Mouse (Mus musculus): Measurements from ENCODE around the gene Abr.
A peak's percentile ranks its signal among the peaks of the same experiment; 100 is the strongest.

Gene Abr

DNA sequence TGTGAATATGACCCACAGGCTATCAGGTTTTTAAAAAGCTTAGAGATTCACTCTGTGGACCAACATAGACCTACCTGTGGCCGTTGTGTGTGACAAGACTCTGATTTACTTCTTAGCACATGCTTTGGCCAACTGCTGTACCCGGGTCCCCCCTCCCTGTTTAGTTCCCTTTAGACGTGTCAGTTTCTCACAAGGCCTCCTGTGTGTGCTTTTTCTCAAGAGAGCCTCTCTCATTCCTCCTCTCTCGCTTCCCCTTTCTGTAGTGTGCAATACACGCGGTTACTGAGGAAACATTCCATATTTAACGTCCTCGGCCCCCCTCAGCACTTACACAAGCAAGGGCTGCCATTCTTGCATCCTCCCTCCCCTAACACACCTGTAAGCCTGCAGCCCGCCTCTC lies 163.4 kb downstream of the Abr start:
- DNase-seq (ENCODE audit: low spot score), result no peak

DNA sequence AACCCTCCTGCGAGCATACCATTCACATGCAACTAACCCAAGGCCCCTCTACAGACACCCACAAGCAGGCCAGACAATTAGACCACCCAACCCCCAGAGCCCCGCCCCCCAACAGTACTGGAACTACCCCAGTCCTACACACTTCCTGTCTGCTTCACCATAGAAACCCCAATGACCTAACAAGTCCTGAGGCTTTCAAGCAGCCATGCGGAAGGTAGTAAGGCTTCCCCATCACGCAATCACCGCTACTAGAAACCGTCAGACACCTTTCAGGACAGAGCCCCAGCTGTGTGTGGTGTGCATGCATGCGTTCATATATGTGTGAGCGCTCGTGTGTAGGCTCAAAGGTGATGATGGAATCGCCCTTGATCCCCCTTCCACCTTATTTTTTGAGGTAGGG lies 165.2 kb downstream of the Abr start:
- DNase-seq (ENCODE audit: low spot score), result no peak

DNA sequence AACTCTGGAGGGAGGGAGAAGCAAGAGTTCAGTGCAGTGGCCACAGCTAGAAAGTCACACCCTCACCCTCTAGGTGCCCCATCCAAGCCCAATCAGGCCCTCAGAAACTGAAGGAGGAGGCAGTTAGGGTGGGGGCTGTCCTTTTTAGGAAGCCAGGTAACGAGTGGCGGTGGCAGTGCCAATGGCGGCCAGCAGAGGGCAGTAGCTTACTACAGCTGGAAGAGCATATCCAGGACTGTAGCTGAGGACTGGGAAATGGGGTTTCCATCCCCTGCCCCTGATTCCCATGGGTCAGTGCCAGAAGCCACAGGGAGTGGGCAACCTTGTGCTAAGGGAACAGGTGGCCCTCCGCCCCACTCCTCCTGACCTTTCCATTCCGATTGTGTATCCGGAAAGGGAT lies 165.9 kb downstream of the Abr start:
- peak; percentile 76 for DNase-seq (ENCODE audit: low spot score)

DNA sequence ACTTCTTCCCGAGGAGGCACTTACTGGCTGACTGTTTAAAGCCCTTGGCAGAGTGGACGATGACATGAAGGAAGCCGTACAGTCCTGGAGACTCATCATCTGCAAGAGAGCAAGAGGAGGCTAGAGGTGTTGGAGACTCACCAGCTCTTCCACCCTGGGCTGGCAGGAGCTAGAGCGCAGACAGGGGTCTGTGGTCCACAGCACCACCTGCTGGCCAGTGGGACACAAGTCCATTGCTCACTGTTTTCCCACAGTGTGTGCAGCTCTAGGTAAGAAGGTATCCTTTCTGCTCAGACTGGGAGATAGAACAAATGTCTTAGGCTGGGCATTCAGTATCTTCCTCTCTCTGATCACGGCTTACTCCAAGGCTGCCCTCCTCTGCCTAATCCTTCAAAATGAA lies 167.6 kb downstream of the Abr start:
- peak; percentile 76 for DNase-seq (ENCODE audit: low spot score)

DNA sequence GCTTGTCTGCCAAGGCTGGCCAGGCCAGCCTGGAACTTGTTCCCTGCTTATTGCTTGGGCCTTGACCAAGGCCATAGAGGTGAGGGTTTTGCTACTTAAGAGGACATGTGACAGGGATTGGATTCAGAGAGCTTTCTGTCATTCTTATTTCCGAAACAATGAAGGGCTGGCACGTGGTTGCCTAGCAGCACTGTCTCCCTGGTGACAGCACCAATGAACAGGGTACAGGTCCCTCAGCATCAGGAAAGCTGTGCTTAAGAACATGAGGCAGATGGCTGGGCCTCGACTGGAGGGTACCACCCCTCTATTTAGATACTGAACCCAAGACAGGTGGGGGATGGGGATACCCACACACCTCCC lies 171.9 kb downstream of the Abr start:
- no peak for DNase-seq (ENCODE audit: low spot score)

DNA sequence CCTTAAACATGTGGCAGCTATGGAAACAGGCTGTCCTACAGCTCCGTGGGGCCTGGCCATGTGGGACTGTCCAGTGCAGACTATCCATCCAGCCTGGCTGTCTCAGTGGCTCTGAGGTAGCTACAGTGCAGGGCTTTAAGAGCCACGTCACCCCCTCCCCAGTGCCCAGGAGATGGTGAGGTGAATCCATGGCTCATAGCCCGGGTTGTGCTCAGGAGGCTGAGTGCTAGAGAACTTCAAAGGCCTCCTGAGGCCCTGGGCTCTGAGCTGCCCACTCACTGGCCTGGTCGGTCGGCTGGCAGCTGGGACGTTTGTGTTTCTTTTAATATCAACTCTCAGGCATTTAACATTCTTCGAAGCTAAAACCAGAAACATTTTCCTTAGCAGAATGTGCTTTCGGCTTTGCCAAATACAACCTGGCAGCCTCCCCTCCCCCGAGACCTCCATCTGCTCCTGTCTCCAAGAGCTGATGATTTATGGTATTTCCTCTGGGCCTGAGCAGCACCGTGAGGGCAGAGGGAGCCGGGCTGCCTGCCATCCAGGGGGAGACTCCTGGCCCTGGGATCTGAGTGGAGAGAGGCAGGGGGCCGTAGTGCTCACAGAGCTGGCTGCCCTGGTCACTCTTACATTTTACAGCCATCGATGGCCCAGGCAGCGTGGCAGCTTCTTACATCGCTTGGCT lies 172.5 kb downstream of the Abr start:
- DNase-seq (ENCODE audit: low spot score), result peak; percentile 64

DNA sequence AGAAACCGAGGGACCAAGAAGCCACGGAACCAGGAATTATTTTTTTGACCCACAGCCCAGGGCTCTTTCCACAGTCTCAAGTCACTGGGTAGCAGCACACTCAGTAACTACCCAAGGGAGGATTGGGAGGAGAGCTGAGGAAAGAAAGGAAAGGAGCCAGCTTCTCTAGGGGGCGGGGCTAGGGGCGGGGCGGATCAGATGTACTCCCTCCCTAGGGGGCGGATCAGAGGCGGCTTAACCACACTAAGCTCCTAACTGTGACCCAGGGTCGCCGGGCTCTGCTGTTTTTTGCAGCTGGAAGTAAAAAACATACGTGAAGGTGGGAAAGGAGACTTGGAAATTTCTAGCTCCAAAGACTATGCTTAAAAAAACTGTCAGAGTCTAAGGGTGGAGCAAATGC lies 175.9 kb downstream of the Abr start:
- DNase-seq (ENCODE audit: low spot score), result peak; percentile 61

DNA sequence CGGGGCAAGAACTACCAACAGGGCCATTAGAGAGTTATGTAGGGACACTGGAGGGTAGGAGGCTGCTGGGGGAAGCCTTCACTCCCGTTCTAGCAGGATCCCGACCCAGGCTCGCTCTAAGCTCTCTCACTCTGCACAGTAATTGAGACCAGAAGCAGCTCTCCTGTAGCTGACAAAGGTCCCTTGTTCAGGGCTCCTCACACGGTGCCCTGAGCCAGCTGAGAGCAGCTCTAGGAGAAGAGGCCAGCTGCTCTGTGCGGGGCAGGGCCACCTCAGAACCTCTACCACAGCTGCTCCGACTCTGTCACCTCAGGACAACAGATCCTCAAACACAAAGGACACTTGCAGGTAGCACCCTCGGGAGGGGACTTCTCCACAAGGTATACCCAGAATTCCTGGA lies 176.7 kb downstream of the Abr start:
- DNase-seq (ENCODE audit: low spot score), result no peak

DNA sequence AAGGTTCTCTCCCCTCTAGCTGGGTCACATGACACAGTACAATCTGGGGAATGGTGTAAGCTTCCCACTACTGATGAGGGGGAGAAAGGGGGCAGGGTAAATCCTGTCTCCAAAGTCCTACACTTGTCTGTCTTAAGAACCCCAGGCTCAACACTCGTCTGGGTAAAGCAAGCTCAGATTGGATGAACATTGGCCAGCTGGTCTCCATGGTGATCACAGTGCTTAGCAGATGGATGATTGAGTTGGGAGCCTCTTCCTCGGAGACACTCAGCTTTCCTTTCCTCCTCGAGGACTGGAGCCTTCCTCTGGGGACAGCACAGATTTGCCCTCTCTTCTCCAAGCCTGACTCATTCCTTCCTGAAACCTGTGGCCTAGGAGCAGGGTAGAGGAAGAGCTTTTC lies 182.4 kb downstream of the Abr start:
- DNase-seq (ENCODE audit: low spot score), result no peak

DNA sequence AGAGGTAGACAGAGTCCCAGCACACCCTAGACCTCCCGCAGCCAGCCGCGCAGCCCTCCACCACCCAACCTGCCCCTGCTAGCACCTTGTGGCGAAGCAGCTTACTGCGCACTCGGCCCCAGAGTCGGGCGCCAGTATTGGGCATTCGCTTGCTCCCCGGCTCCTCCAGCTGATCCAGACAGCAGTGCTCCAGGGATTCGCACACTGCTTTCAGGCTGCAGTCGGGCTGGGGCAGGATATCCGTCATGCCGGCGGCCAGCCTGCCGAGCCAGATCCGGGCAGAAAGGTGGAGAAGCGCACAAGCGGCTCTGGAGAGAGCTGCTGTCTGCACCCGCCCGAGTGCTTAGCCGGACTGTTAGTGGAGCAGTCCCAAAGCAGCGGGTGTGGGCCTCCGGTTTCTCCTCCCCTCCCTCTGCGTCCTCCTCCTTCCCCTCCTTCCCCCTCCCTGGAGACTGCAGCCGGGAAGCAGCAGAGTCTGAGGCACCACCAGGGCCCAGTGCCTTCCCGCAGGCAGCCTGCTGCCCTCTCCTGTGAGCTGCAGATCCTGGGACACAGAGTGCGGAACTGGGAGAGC lies 185.2 kb downstream of the Abr start:
- no peak for DNase-seq (ENCODE audit: low spot score)

DNA sequence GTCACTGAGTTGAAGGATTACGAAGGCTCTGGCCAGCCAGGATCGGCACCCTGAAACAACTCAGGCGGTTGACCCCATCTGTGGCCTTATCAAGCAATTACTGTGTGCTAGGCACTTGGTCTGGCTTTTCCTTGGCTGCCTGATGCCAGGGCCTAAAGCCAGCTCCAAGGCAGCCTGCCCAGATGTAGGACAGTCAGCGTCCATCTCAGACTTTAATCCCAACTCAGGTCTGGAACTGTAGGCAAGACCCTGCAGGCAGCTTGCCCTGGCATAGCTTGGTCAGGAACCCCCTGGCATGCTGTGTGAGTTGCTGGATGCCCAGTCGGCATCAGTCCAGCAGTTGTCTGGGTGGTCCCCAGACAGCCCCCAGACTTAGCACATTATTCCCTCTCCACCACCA lies 186.1 kb downstream of the Abr start:
- no peak for DNase-seq (ENCODE audit: low spot score)

DNA sequence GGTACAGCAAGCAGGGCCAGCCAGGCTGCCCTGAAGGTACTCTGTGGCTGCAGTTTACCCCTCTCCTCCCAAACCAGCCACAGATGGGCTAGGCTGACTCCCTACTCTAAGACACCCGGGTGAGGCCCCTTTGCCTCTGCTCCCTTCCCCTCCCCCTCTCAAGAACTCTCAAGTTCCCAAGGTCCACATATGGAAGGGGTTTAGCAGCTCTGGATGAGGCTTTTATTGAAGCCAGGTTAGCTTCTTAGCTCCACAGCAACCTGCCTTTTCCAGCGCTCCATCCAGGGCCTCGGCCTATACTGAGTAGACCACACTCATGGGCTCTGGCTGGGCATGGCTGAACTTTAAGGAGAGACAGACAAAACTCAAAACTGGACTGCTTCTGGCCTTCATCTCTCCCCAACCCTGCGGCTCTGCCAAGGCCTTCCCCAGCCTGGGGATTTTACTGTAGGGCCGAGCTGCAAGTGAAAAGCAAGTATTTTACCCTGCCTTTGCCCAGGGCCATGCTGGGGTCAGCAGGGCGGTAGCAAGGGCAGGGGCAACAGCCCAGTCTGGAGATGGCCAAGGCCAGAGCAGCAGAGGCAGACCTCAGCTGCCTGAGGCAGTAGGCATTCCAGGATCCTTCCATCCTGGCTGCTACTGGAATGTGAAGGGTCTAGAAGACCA lies 192.0 kb downstream of the Abr start:
- DNase-seq (ENCODE audit: low spot score), result no peak

DNA sequence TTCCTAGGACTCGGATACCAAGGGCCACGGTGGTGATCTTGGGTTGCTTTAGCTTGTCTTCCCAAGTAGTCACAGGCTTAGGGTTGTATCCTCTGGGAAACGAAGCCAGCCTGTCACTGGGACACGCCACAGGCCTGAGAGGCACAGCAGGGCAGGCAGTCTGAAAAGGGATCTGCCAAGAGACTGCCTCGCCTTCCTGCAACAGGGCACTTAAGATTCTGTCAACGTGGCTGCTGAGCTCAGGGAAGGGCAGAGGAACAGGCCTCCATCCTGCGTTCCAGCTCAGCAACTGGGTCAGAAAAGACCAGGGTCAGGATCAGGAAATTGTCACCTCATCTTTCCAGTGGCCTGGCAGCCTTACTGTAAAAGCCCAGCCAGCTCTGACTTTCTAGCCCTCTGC lies 192.6 kb downstream of the Abr start:
- DNase-seq (ENCODE audit: low spot score), result no peak

DNA sequence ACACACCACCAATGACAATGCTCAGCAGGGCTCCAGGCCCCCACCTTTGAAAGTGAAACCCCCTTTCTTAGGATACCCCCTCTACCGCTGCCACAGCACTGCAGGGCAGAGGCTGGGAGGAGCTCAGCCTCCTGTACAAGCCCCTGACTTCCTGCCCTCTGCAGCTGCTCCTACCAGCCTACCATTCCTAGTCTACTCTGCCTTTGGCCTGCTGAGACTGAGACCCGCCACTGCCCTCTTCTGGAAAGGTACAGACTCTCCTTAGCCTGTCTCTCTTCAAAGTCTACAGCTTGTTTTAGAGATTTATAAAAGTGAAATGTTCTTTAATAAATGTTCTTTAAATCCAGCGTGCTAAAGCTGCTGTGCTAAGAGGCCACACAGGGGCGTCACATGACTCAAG lies 193.1 kb downstream of the Abr start:
- no peak for DNase-seq (ENCODE audit: low spot score)

DNA sequence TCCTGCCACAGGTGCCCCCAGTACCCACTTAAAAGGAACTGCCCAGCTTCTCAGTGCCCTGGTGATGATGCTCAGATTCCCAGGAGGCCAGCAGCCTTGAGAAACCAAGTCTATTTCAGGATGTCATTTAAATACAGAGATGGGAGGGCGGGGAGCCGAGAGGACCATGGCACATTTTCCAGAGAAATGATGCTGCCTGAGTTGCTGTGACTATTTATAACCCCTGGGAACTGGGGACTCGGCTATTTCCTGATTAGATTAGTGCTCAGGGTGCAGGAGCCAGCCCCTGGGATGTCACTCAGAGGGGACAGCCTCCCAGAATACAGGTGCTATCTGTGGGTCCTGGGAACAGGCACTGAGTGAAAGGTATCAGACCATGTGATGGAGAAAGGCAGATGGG lies 194.3 kb downstream of the Abr start:
- no peak for DNase-seq (ENCODE audit: low spot score)

DNA sequence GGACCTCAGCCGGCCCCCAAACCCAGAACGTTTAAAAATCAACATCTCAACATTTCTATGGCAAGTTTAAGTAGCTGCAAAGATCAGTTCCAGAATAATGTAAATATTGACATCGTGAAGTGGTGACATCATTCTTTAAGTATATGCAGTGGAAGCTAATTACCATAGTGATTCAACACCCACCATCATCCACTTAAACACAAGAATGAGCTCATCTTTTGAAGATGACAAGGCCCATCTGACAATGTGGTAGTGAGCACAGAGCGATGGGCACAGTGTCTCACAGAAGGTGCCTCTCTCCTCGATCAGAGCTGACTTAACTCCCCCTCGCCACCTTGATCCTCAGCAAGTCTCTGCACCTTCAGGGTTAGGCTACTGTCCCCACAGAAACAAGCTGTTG lies 196.4 kb downstream of the Abr start:
- no peak for DNase-seq (ENCODE audit: low spot score)

DNA sequence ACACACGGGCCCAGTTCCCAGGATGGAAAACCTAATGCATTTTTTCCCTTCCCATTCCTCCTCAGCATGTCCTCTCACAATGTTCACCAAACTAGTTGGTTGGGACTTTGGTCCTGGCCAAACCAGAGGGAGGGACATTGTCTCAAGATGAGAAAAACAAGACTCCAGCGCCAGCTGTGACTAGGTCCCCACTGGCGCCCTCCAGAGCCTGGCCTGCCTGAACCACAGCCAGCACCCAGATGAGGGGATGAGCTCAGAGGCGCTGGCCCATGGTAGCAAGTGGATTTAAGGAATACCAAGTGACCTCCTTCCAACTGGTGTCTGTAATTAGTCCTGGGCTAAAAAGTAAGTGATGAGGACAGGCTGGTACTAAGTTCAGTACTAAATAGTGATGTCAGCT lies 201.2 kb downstream of the Abr start:
- DNase-seq (ENCODE audit: low spot score), result no peak

DNA sequence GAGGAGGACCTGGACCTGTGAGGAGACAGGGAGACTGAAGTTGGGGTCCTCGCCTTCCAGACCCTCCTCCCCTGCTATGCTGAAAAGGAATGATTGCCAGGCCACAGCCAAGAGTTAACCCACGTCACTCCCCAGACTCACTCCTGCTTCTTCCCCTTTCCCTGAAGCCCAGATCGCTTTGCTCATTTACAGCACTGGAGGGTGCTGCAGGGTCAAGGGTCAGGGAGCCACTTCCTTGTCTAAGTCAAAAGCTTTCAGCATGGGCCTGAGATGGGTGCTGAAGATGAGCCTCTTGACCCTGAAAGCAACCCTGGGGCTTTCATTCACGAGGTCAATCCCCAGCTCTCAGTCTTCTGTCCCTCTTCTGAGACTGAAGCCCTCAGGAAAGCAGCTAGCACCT lies 202.9 kb downstream of the Abr start:
- no peak for DNase-seq (ENCODE audit: low spot score)

DNA sequence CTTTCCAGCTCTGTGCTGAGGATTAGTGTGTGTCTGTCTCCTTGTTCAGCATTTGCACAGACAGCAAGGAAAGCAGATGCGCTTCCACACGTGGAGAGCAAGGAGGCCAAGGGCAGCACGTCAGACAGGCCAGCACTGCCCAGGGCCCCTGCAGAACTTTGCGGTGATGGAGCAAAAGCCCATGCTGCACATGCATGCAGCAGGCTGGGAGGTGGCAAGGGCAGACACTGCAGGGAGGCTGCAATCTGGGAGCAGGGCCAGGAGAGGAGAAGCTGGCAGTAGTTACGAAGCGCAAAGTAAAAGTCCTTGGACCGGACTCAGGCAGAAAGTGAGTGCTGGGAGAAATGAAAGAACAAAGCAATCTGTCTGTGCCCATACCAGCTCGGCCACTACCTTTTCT lies 203.7 kb downstream of the Abr start:
- DNase-seq (ENCODE audit: low spot score), result peak; percentile 73

DNA sequence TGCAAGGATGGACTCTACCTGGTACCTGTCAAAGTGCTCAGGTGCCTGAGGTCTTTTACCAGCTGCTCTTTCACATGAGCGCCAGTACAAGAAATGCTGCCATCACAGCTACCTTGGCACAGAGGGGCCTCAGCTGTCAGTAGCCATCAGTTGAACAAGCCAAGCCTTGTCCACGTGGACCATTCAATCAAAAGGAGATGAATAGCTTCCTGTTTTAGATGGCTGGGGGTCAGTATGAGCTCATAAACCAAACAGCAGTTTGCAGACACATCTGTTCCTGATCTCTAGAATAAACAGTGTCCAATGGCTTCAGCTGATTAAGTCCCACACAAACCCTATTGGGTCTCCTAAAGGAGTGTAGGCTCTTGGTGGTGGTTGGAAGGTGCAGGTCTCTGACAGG lies 206.1 kb downstream of the Abr start:
- no peak for DNase-seq (ENCODE audit: low spot score)

DNA sequence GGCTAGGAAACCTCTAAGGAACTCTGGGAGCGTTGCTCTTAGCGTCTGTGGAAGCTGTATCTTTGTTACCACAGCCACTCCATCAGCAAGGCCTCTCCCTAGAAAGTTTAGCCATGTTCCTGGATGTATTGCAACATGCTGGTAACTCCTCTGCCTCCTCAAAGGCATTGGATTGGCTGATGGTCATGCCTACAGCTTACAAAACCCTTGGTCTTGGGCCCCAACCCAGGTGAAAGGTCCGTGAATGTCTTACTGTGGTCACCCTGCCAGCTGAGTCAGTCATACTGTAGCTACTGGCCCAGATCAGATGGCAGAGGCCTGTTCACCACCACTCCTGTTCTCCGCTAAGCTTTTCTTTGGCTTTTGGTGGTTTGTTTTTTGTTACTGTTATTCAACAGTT lies 207.1 kb downstream of the Abr start:
- DNase-seq (ENCODE audit: low spot score), result peak; percentile 99

DNA sequence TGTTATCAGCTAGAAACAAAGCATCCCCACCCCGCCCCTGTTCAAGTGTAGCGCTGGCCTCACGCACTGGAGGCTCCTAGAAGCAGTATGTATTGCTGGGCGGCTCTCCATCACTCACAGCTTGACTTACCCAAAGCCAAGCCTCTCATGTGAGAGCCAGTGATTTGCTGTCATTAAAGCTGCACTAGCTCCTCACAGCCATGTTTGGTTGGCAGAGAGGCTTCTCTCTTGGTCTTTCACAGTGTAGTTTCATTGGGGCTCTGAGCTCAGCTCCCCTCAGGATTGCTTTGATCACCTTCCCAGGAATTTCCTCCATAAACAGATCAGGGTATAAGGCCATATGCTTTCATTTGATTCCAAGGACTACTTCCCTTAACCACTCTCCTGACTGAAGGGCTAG lies 208.9 kb downstream of the Abr start:
- DNase-seq (ENCODE audit: low spot score), result no peak

DNA sequence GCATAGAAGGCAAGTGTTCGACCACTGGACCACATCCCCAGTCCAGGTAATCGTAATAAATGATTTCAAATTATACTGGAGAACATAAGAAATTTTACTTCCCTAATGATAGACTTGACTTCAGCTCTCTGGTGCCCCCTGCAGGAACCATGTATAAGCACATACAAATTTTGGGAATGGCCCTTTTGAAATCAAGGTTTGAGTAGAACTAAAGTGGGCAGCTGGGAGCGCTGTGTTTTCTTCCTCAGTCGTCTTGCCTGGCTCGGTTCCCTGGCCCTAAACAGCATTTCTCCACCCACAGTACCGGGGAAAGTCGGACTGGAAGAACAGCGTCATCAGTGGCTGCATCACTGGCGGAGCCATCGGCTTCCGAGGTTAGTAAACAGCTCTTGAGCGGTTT lies 211.3 kb downstream of the Abr start:
- DNase-seq (ENCODE audit: low spot score), result peak; percentile 75
